Mouse (Mus musculus) induced T-regulatory cell, adult 2 months (primary cell): ENCODE measurements around the gene Mdc1.

Experiments used
- DNase-seq: peaks from one replicate; pipeline ENCODE4 v3.0.0-alpha.2; 2012; ENCODE audit warnings: low read depth

The Mdc1 gene

GRCm38 (mm10) chr17:35879245-35880057 lies 38.1 kb downstream of the Mdc1 start, which contains the start of gene Dhx16:
Gene Dhx16, plus strand, starts transcription at chr17:35879819.
- DNase-seq = peak; percentile 97

- DNase-seq = no peak
Observed at GRCm38 (mm10) chr17:35882924-35883323, 41.6 kb downstream of the Mdc1 start.

GRCm38 (mm10) chr17:35883777-35884176 lies 42.5 kb downstream of the Mdc1 start:
- no peak for DNase-seq

GRCm38 (mm10) chr17:35887725-35888124 lies 46.4 kb downstream of the Mdc1 start:
- DNase-seq = no peak

GRCm38 (mm10) chr17:35896781-35897643 lies 55.7 kb downstream of the Mdc1 start, which contains the start of gene 2310061I04Rik:
Gene 2310061I04Rik, minus strand, starts transcription at chr17:35897431.
- DNase-seq = peak; percentile 97

GRCm38 (mm10) chr17:35897644-35898573 lies 56.6 kb downstream of the Mdc1 start:
- DNase-seq = no peak

- no peak for DNase-seq
Observed at GRCm38 (mm10) chr17:35900636-35901035, 59.3 kb downstream of the Mdc1 start.

- DNase-seq = no peak
Observed at GRCm38 (mm10) chr17:35903343-35903991, 62.2 kb downstream of the Mdc1 start.

GRCm38 (mm10) chr17:35903992-35904355 lies 62.7 kb downstream of the Mdc1 start:
- no peak for DNase-seq

GRCm38 (mm10) chr17:35905587-35905986 lies 64.3 kb downstream of the Mdc1 start:
- DNase-seq = no peak

- DNase-seq = peak; percentile 64
Observed at GRCm38 (mm10) chr17:35907609-35908008, 66.3 kb downstream of the Mdc1 start.
